Mouse (Mus musculus): ENCODE results near the gene Chchd5.

Gene Chchd5

GRCm38 (mm10) chr2:129129412-129129929 lies at the start of gene Chchd5:
Chchd5 (plus strand) TSS chr2:129129700.
- DNase-seq (ENCODE audit: low spot score), result peak; percentile 97

- no peak for DNase-seq (ENCODE audit: low spot score)
These were observed 48.4 kb upstream of the Chchd5 start for GRCm38 (mm10) chr2:129081097-129081496.

- DNase-seq (ENCODE audit: low spot score), result no peak
These were observed 46.0 kb upstream of the Chchd5 start for GRCm38 (mm10) chr2:129083514-129083913.

- DNase-seq (ENCODE audit: low spot score), result no peak
These were observed 44.5 kb upstream of the Chchd5 start for GRCm38 (mm10) chr2:129084959-129085358.

GRCm38 (mm10) chr2:129087520-129087919 lies 42.0 kb upstream of the Chchd5 start:
- DNase-seq (ENCODE audit: low spot score), result no peak

GRCm38 (mm10) chr2:129090370-129090769 lies 39.1 kb upstream of the Chchd5 start:
- no peak for DNase-seq (ENCODE audit: low spot score)

- no peak for DNase-seq (ENCODE audit: low spot score)
These were observed 36.7 kb upstream of the Chchd5 start for GRCm38 (mm10) chr2:129092810-129093209.

- DNase-seq (ENCODE audit: low spot score), result peak; percentile 7
These were observed 35.4 kb upstream of the Chchd5 start for GRCm38 (mm10) chr2:129093926-129094724.

- DNase-seq (ENCODE audit: low spot score), result peak; percentile 96
These were observed 28.7 kb upstream of the Chchd5 start, which contains the start of gene Polr1b for GRCm38 (mm10) chr2:129100784-129101310. Polr1b (plus strand) TSS chr2:129100995.

- no peak for DNase-seq (ENCODE audit: low spot score)
These were observed 16.6 kb upstream of the Chchd5 start for GRCm38 (mm10) chr2:129112924-129113323.

GRCm38 (mm10) chr2:129115706-129116367 lies 13.7 kb upstream of the Chchd5 start:
- no peak for DNase-seq (ENCODE audit: low spot score)

- no peak for DNase-seq (ENCODE audit: low spot score)
These were observed 13.1 kb upstream of the Chchd5 start for GRCm38 (mm10) chr2:129116368-129116739.

GRCm38 (mm10) chr2:129118061-129118460 lies 11.4 kb upstream of the Chchd5 start:
- no peak for DNase-seq (ENCODE audit: low spot score)

GRCm38 (mm10) chr2:129121986-129122385 lies 7.5 kb upstream of the Chchd5 start:
- DNase-seq (ENCODE audit: low spot score), result no peak

- peak; percentile 7 for DNase-seq (ENCODE audit: low spot score)
These were observed 566 bp downstream of the Chchd5 start for GRCm38 (mm10) chr2:129129987-129130545.

- DNase-seq (ENCODE audit: low spot score), result no peak
These were observed 1.3 kb downstream of the Chchd5 start for GRCm38 (mm10) chr2:129130776-129131175.

- DNase-seq (ENCODE audit: low spot score), result no peak
These were observed 2.7 kb downstream of the Chchd5 start for GRCm38 (mm10) chr2:129132231-129132630.

GRCm38 (mm10) chr2:129133006-129133805 lies 3.7 kb downstream of the Chchd5 start:
- no peak for DNase-seq (ENCODE audit: low spot score)

GRCm38 (mm10) chr2:129139906-129140305 lies 10.4 kb downstream of the Chchd5 start:
- DNase-seq (ENCODE audit: low spot score), result no peak

- no peak for DNase-seq (ENCODE audit: low spot score)
These were observed 19.3 kb downstream of the Chchd5 start for GRCm38 (mm10) chr2:129148836-129149235.

- DNase-seq (ENCODE audit: low spot score), result no peak
These were observed 20.9 kb downstream of the Chchd5 start for GRCm38 (mm10) chr2:129150386-129150785.

- no peak for DNase-seq (ENCODE audit: low spot score)
These were observed 21.6 kb downstream of the Chchd5 start for GRCm38 (mm10) chr2:129151111-129151510.

All from lung, postnatal 25 days (tissue).